Mouse (Mus musculus): ENCODE results near the gene Tcf23. TPM values are rescaled to one million over a fixed set of nuclear protein-coding genes. Genes with fewer than 3 reads are reported as not detected.
A peak's percentile ranks its signal among the peaks of the same experiment; 100 is the strongest.

Gene Tcf23
- polyA plus RNA-seq, 1 experiment from 2014 or later = not detected

GRCm38 (mm10) chr5:30944344-30944743 lies 24.1 kb upstream of the Tcf23 start:
- Histone ChIP-seq H3K27ac (ENCODE audit: low read length) (no peak overlapping the region), H3K9me3 (replicated peaks; ENCODE audit: control insufficient read depth, low read length, poor library complexity, severe bottlenecking) (no peaks in the 10 kb centered on the region), H3K9ac (ENCODE audit: low read depth, low read length) (0 out of 2 replicates have a peak overlapping the region, but pooled peaks have one; percentile 89), H3K27me3 (ENCODE audit: control insufficient read depth, insufficient read depth, low read depth, low read length) (no peaks in the 10 kb centered on the region), H3K4me2 (ENCODE audit: low read length) (peak overlapping the region; percentile 79), H3K4me3 (ENCODE audit: low read depth, low read length) (peak overlapping the region; percentile 63), H3K4me1 (ENCODE audit: control insufficient read depth, insufficient read depth, low read length) (peaks cover 8% of the 10 kb centered on the region; the same call in 1 of the 2 replicates), H3K36me3 (ENCODE audit: control insufficient read depth, insufficient read depth, low read length) (no peaks in the 10 kb centered on the region)
- 88% methylated on average over 6 of the region's 6 CpGs for WGBS
- ATAC-seq = no peak

- H3K27ac ChIP-seq (ENCODE audit: low read length) = peak within 1 kb of the TSS; percentile 33
- H3K9me3 ChIP-seq (replicated peaks; ENCODE audit: control insufficient read depth, low read length, poor library complexity, severe bottlenecking) = no peaks in the 10 kb centered on the region
- 5% methylated on average over 44 of the region's 44 CpGs for WGBS
- H3K4me2 ChIP-seq (ENCODE audit: low read length) = peak within 1 kb of the TSS; percentile 79
- peak; percentile 76 for ATAC-seq
- H3K4me3 ChIP-seq (ENCODE audit: low read depth, low read length) = peak within 1 kb of the TSS; percentile 63
- H3K36me3 ChIP-seq (ENCODE audit: control insufficient read depth, insufficient read depth, low read length) = no peaks in the 10 kb centered on the region
- H3K27me3 ChIP-seq (ENCODE audit: control insufficient read depth, insufficient read depth, low read depth, low read length) = no peaks in the 10 kb centered on the region
- H3K9ac ChIP-seq (ENCODE audit: low read depth, low read length) = peak within 1 kb of the TSS; percentile 89
- H3K4me1 ChIP-seq (ENCODE audit: control insufficient read depth, insufficient read depth, low read length) = peaks cover 11% of the 10 kb centered on the region
Observed at GRCm38 (mm10) chr5:30944956-30945781, 23.3 kb upstream of the Tcf23 start, which contains the start of gene Cgref1. Gene Cgref1, minus strand, starts transcription at chr5:30945591.

- no peak overlapping the region for H3K27ac ChIP-seq (ENCODE audit: low read length)
- WGBS = 84% methylated on average over 5 of the region's 5 CpGs
- no peak for ATAC-seq
- no peaks in the 10 kb centered on the region for H3K9me3 ChIP-seq (replicated peaks; ENCODE audit: control insufficient read depth, low read length, poor library complexity, severe bottlenecking)
- H3K4me2 ChIP-seq (ENCODE audit: low read length) = no peak overlapping the region
- H3K4me3 ChIP-seq (ENCODE audit: low read depth, low read length) = no peak overlapping the region
- no peaks in the 10 kb centered on the region for H3K27me3 ChIP-seq (ENCODE audit: control insufficient read depth, insufficient read depth, low read depth, low read length)
- peaks cover 8% of the 10 kb centered on the region; the same call in 1 of the 2 replicates for H3K36me3 ChIP-seq (ENCODE audit: control insufficient read depth, insufficient read depth, low read length)
- H3K4me1 ChIP-seq (ENCODE audit: control insufficient read depth, insufficient read depth, low read length) = peaks cover 19% of the 10 kb centered on the region
- H3K9ac ChIP-seq (ENCODE audit: low read depth, low read length) = no peak overlapping the region
Observed at GRCm38 (mm10) chr5:30948620-30949019, 19.8 kb upstream of the Tcf23 start.

- Histone ChIP-seq H3K9ac (ENCODE audit: low read depth, low read length) (peak overlapping the region; percentile 65), H3K9me3 (replicated peaks; ENCODE audit: control insufficient read depth, low read length, poor library complexity, severe bottlenecking) (no peaks in the 10 kb centered on the region), H3K4me3 (ENCODE audit: low read depth, low read length) (peak overlapping the region; percentile 61), H3K4me2 (ENCODE audit: low read length) (peak overlapping the region; percentile 94), H3K27me3 (ENCODE audit: control insufficient read depth, insufficient read depth, low read depth, low read length) (no peaks in the 10 kb centered on the region), H3K36me3 (ENCODE audit: control insufficient read depth, insufficient read depth, low read length) (peaks cover 19% of the 10 kb centered on the region), H3K4me1 (ENCODE audit: control insufficient read depth, insufficient read depth, low read length) (peaks cover 15% of the 10 kb centered on the region), H3K27ac (ENCODE audit: low read length) (peak overlapping the region; percentile 56)
- under 1% methylated on average over 31 of the region's 31 CpGs for WGBS
- peak; percentile 81 for ATAC-seq
Observed at GRCm38 (mm10) chr5:30949654-30950326, 18.7 kb upstream of the Tcf23 start.

- 63% methylated on average over 4 of the region's 4 CpGs for WGBS
- no peak for ATAC-seq
- peak overlapping the region; percentile 65 for H3K9ac ChIP-seq (ENCODE audit: low read depth, low read length)
- no peaks in the 10 kb centered on the region for H3K27me3 ChIP-seq (ENCODE audit: control insufficient read depth, insufficient read depth, low read depth, low read length)
- peak overlapping the region; percentile 56; the same call in 1 of the 2 replicates for H3K27ac ChIP-seq (ENCODE audit: low read length)
- peak overlapping the region; percentile 61 for H3K4me3 ChIP-seq (ENCODE audit: low read depth, low read length)
- H3K4me1 ChIP-seq (ENCODE audit: control insufficient read depth, insufficient read depth, low read length) = peaks cover 15% of the 10 kb centered on the region
- H3K36me3 ChIP-seq (ENCODE audit: control insufficient read depth, insufficient read depth, low read length) = peaks cover 25% of the 10 kb centered on the region
- peak overlapping the region; percentile 94 for H3K4me2 ChIP-seq (ENCODE audit: low read length)
- H3K9me3 ChIP-seq (replicated peaks; ENCODE audit: control insufficient read depth, low read length, poor library complexity, severe bottlenecking) = no peaks in the 10 kb centered on the region
Observed at GRCm38 (mm10) chr5:30950451-30950850, 18.0 kb upstream of the Tcf23 start.

- Histone ChIP-seq H3K4me3 (ENCODE audit: low read depth, low read length) (no peak overlapping the region), H3K27ac (ENCODE audit: low read length) (no peak overlapping the region), H3K36me3 (ENCODE audit: control insufficient read depth, insufficient read depth, low read length) (peaks cover 30% of the 10 kb centered on the region), H3K4me1 (ENCODE audit: control insufficient read depth, insufficient read depth, low read length) (peaks cover 15% of the 10 kb centered on the region), H3K27me3 (ENCODE audit: control insufficient read depth, insufficient read depth, low read depth, low read length) (no peaks in the 10 kb centered on the region), H3K9me3 (replicated peaks; ENCODE audit: control insufficient read depth, low read length, poor library complexity, severe bottlenecking) (no peaks in the 10 kb centered on the region), H3K9ac (ENCODE audit: low read depth, low read length) (no peak overlapping the region), H3K4me2 (ENCODE audit: low read length) (no peak overlapping the region)
- WGBS = 87% methylated on average over 2 of the region's 2 CpGs
- ATAC-seq = no peak
Observed at GRCm38 (mm10) chr5:30950922-30951321, 17.5 kb upstream of the Tcf23 start.

- peaks cover 32% of the 10 kb centered on the region for H3K36me3 ChIP-seq (ENCODE audit: control insufficient read depth, insufficient read depth, low read length)
- no peak overlapping the region for H3K4me2 ChIP-seq (ENCODE audit: low read length)
- H3K27me3 ChIP-seq (ENCODE audit: control insufficient read depth, insufficient read depth, low read depth, low read length) = no peaks in the 10 kb centered on the region
- no peak overlapping the region for H3K4me3 ChIP-seq (ENCODE audit: low read depth, low read length)
- no peak overlapping the region for H3K27ac ChIP-seq (ENCODE audit: low read length)
- no peak for ATAC-seq
- H3K9ac ChIP-seq (ENCODE audit: low read depth, low read length) = no peak overlapping the region
- peaks cover 15% of the 10 kb centered on the region for H3K4me1 ChIP-seq (ENCODE audit: control insufficient read depth, insufficient read depth, low read length)
- WGBS = 89% methylated on average over 6 of the region's 6 CpGs
- no peaks in the 10 kb centered on the region for H3K9me3 ChIP-seq (replicated peaks; ENCODE audit: control insufficient read depth, low read length, poor library complexity, severe bottlenecking)
Observed at GRCm38 (mm10) chr5:30951706-30952105, 16.8 kb upstream of the Tcf23 start.

- Histone ChIP-seq H3K27me3 (ENCODE audit: control insufficient read depth, insufficient read depth, low read depth, low read length) (no peaks in the 10 kb centered on the region), H3K9me3 (replicated peaks; ENCODE audit: control insufficient read depth, low read length, poor library complexity, severe bottlenecking) (no peaks in the 10 kb centered on the region), H3K4me2 (ENCODE audit: low read length) (no peak overlapping the region), H3K9ac (ENCODE audit: low read depth, low read length) (no peak overlapping the region), H3K4me3 (ENCODE audit: low read depth, low read length) (no peak overlapping the region), H3K4me1 (ENCODE audit: control insufficient read depth, insufficient read depth, low read length) (peaks cover 18% of the 10 kb centered on the region), H3K36me3 (ENCODE audit: control insufficient read depth, insufficient read depth, low read length) (peaks cover 32% of the 10 kb centered on the region), H3K27ac (ENCODE audit: low read length) (no peak overlapping the region)
- no peak for ATAC-seq
- WGBS = 87% methylated on average over 5 of the region's 5 CpGs
Observed at GRCm38 (mm10) chr5:30952551-30952950, 15.9 kb upstream of the Tcf23 start.

GRCm38 (mm10) chr5:30954065-30954464 lies 14.4 kb upstream of the Tcf23 start:
- Histone ChIP-seq H3K27ac (ENCODE audit: low read length) (no peak overlapping the region), H3K9ac (ENCODE audit: low read depth, low read length) (no peak overlapping the region), H3K4me1 (ENCODE audit: control insufficient read depth, insufficient read depth, low read length) (peaks cover 31% of the 10 kb centered on the region), H3K36me3 (ENCODE audit: control insufficient read depth, insufficient read depth, low read length) (peaks cover 37% of the 10 kb centered on the region), H3K9me3 (replicated peaks; ENCODE audit: control insufficient read depth, low read length, poor library complexity, severe bottlenecking) (no peaks in the 10 kb centered on the region), H3K4me2 (ENCODE audit: low read length) (no peak overlapping the region), H3K27me3 (ENCODE audit: control insufficient read depth, insufficient read depth, low read depth, low read length) (no peaks in the 10 kb centered on the region), H3K4me3 (ENCODE audit: low read depth, low read length) (no peak overlapping the region)
- no peak for ATAC-seq
- WGBS = 96% methylated on average over 6 of the region's 6 CpGs

Data from midbrain, embryonic 16.5 days (tissue).